Mouse (Mus musculus) intestine, embryonic 14.5 days (tissue): Measurements from ENCODE around the gene Atp9a. TPM values are rescaled to one million over a fixed set of nuclear protein-coding genes. Genes with fewer than 3 reads are reported as not detected.
A peak's percentile ranks its signal among the peaks of the same experiment; 100 is the strongest.

Experiments used
- ATAC-seq: fragments of 200-750 bp; cut with Nextera tagmentation; replicated peaks from 2 replicates; pipeline ENCODE4 v1.8.0; 2017; ENCODE audit warnings: low read depth, moderate number of reproducible peaks, moderate TSS enrichment, moderate library complexity; ENCODE audit not compliant: low FRiP score, low TSS enrichment
- DNase-seq: peaks from one replicate; pipeline ENCODE4 v3.0.0-alpha.2; 2018; ENCODE audit warnings: low spot score
- H3K27ac ChIP-seq: fragments of 300-500 bp; sonication (generic); 2 replicates; pipeline ENCODE4 v1.5.1; 2014; ENCODE audit warnings: low read depth, mild to moderate bottlenecking, control low read depth
- H3K27me3 ChIP-seq: fragments of 300-500 bp; sonication (generic); replicated peaks from 2 replicates; pipeline ENCODE4 v1.6.1; 2014; ENCODE audit warnings: low read length, control low read depth; ENCODE audit not compliant: control insufficient read depth, insufficient read depth
- H3K36me3 ChIP-seq: fragments of 300-500 bp; sonication (generic); 2 replicates; pipeline ENCODE4 v1.6.1; 2014; ENCODE audit warnings: low read length, control low read depth; ENCODE audit not compliant: control insufficient read depth, insufficient read depth
- H3K4me1 ChIP-seq: fragments of 300-500 bp; sonication (generic); replicated peaks from 2 replicates; pipeline ENCODE4 v1.6.1; 2014; ENCODE audit warnings: low read length, control low read depth, mixed read lengths; ENCODE audit not compliant: control insufficient read depth, insufficient read depth
- H3K4me2 ChIP-seq: fragments of 300-500 bp; sonication (generic); 2 replicates; pipeline ENCODE4 v1.6.1; 2014; ENCODE audit warnings: low read length
- H3K4me3 ChIP-seq: fragments of 300-500 bp; sonication (generic); 2 replicates; pipeline ENCODE4 v1.5.1; 2014; ENCODE audit warnings: low read depth, low read length, control low read depth, mixed read lengths
- H3K9ac ChIP-seq: fragments of 300-500 bp; sonication (generic); 2 replicates; pipeline ENCODE4 v1.6.1; 2014; ENCODE audit warnings: mild to moderate bottlenecking, low read length
- H3K9me3 ChIP-seq: fragments of 300-500 bp; sonication (generic); 2 replicates; pipeline ENCODE4 v1.6.1; 2016; ENCODE audit warnings: low read length, control low read depth; ENCODE audit not compliant: control insufficient read depth
- WGBS: fragments of 180-500 bp; shearing (Covaris S2); extraction: QIAGEN DNeasy Blood & Tissue Kit; methylation state at CpG from one replicate; pipeline ENCODE4 v1.1.7; 2014; 5-methylcytosine and 5-hydroxymethylcytosine counted together
- polyA plus RNA-seq: library from polyadenylated mRNA; unstranded; fragments of >200 nt; fragmentation: Nextera tagmentation; extraction: Ambion mirVana; gene quantifications from 2 replicates; pipeline ENCODE4 v1.2.1, GENCODE M21; 2014

Gene Atp9a
- polyA plus RNA-seq, result 15.6 and 15.9 TPM in 2 replicates

DNA sequence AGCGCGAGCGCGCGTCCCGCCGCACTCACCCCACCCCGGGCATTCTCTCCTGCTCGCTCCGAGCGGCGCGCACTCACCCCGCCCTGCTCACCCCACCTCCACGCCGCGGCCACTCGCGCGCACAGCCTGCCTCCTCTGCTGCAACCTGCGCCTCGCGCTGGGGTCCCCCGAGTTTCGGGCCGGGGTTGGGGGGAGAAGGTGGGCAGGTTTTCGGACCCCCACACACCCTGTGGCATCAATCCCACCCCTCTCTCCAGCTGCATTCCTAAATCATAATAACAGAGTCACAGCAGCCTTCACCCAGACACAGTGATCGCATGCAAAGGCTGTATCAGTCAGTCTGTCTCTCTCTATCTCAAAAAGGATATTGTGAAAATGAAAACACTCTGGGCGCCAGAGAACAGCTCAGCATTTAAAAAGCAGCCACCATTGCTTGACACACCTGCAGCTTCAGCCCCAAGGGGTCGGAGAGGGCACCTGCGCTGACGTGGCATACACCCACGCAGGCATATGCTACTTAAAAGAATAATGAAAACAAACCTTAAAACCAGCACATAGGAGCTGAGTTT, at the start of gene Atp9a:
Atp9a (minus strand) TSS at position 351 of the 569 bp plus-strand sequence.
- Histone ChIP-seq H3K9me3 (no peaks in the 10 kb centered on the region; the same call in 1 of the 2 replicates), H3K4me2 (peak within 1 kb of the TSS; percentile 63), H3K27ac (peak within 1 kb of the TSS; percentile 77), H3K27me3 (no peaks in the 10 kb centered on the region), H3K36me3 (no peaks in the 10 kb centered on the region), H3K9ac (peak within 1 kb of the TSS; percentile 75), H3K4me3 (peak within 1 kb of the TSS; percentile 74), H3K4me1 (no peaks in the 10 kb centered on the region)
- peak; percentile 63 for ATAC-seq
- peak; percentile 86 for DNase-seq
- WGBS, result 5% methylated on average over 30 of the region's 33 CpGs

DNA sequence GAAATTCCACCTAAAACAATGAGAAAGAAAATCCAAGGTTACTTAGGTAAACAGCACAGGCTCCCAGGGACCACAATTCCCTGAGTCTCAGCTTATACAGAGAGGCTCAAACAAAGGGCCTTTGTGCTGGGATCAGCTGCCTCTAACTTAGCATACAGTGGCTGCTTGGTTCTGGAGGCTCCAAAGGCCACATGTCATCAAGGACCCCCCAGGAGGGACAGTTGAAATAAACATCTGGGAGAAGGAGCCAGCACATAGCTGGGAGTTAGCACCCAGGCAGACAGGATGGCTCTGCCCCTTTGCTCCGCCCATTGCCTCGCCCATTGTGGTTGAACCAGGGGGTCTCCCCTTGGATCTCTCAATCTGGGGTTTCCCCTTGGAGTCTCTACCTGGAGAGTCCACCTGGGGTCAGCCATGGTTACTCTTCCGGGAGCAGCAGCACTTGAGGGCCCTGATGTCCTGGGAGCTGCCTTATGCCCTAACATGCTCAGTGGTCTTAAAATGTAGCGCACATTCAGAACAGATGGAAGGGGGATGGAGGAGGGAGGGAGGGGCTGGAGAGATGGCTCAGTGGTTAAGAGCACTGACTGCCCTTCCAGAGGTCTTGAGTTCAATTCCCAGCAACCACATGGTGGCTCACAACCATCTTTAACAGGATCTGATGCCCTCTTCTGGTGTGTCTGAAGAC, 49.0 kb upstream of the Atp9a start:
- DNase-seq (no peak), ATAC-seq (0 out of 2 replicates have a peak, but pooled peaks have one; percentile 60)
- Histone ChIP-seq H3K27ac (0 out of 2 replicates have a peak overlapping the region, but pooled peaks have one; percentile 22), H3K4me2 (no peak overlapping the region), H3K4me3 (no peak overlapping the region), H3K36me3 (no peaks in the 10 kb centered on the region), H3K9ac (no peak overlapping the region), H3K27me3 (no peaks in the 10 kb centered on the region), H3K4me1 (no peaks in the 10 kb centered on the region), H3K9me3 (no peaks in the 10 kb centered on the region)
- WGBS, result 71% methylated on average over 4 of the region's 4 CpGs

DNA sequence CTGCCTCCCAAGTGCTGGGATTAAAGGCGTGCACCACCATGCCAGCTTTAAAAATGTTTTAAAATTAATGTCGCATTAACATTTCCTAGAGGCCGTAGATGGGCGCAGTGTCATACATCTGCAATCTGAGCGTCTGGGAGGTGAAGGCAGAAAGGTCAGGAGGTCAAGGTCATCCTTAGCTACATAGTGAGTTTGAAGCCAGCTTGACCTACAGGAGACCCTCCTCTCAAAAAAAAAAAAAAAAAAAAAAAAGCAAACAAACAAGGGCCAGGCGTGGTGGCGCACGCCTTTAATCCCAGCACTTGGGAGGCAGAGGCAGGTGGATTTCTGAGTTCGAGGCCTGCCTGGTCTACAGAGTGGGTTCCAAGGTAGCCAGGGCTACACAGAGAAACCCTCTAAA, 44.0 kb upstream of the Atp9a start:
- Histone ChIP-seq H3K27me3 (no peaks in the 10 kb centered on the region), H3K4me2 (no peak overlapping the region), H3K9ac (no peak overlapping the region), H3K27ac (no peak overlapping the region), H3K36me3 (no peaks in the 10 kb centered on the region), H3K9me3 (no peaks in the 10 kb centered on the region), H3K4me3 (no peak overlapping the region), H3K4me1 (no peaks in the 10 kb centered on the region)
- 91% methylated on average over 8 of the region's 9 CpGs for WGBS
- DNase-seq (no peak), ATAC-seq (no peak)

DNA sequence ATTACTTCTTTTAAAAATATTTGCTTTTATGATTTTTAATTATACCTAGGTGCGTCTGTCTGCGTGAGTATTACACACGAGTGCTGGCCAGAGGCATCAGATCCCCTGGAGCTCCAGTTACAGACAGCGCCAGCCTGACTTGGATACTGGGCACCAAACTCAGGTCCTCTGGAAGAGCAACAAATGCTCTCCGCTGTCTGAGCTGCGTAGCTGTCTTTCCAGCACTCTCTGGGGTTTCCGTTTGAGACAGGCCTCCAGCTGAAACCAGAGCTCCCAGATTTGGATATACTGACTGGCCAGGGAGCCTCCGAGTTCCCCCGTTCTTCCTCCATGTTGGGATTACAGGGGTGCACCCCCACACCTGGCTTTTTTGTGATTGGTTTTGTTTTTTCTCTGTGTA, 38.4 kb upstream of the Atp9a start:
- H3K4me2 ChIP-seq, result no peak overlapping the region
- no peak overlapping the region for H3K9ac ChIP-seq
- ATAC-seq (no peak), DNase-seq (no peak)
- peaks cover 9% of the 10 kb centered on the region for H3K4me1 ChIP-seq
- H3K9me3 ChIP-seq, result no peaks in the 10 kb centered on the region
- no peaks in the 10 kb centered on the region for H3K36me3 ChIP-seq
- no peaks in the 10 kb centered on the region for H3K27me3 ChIP-seq
- H3K4me3 ChIP-seq, result no peak overlapping the region
- H3K27ac ChIP-seq, result peak overlapping the region; percentile 1; the same call in 1 of the 2 replicates
- WGBS, result 43% methylated on average over 9 of the region's 9 CpGs

DNA sequence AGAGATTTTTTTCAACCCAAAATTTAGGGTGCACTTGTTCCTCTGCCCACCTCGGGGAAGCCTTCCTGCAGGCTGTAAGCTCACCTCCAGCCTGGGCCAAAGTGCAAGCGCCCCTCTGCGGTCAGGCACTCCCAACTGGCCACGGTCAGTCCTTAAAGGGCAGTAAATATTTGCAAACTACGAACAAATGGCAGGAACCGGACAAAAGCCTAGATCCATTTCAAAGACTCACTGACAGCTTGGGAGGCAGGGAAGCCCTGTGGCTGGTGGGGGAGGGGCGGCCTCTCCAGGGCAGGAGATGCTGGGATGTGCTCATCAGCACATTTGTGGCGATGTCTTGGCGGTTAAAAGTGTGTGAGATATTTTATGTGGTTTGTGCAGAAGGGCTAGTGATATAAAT, 37.8 kb upstream of the Atp9a start:
- H3K9ac ChIP-seq, result no peak overlapping the region
- WGBS, result 17% methylated on average over 9 of the region's 9 CpGs
- ATAC-seq (no peak), DNase-seq (no peak)
- peak overlapping the region; percentile 1; the same call in 1 of the 2 replicates for H3K27ac ChIP-seq
- H3K9me3 ChIP-seq, result no peaks in the 10 kb centered on the region
- H3K27me3 ChIP-seq, result no peaks in the 10 kb centered on the region
- H3K4me1 ChIP-seq, result peaks cover 9% of the 10 kb centered on the region
- H3K4me3 ChIP-seq, result no peak overlapping the region
- H3K36me3 ChIP-seq, result no peaks in the 10 kb centered on the region
- H3K4me2 ChIP-seq, result no peak overlapping the region

DNA sequence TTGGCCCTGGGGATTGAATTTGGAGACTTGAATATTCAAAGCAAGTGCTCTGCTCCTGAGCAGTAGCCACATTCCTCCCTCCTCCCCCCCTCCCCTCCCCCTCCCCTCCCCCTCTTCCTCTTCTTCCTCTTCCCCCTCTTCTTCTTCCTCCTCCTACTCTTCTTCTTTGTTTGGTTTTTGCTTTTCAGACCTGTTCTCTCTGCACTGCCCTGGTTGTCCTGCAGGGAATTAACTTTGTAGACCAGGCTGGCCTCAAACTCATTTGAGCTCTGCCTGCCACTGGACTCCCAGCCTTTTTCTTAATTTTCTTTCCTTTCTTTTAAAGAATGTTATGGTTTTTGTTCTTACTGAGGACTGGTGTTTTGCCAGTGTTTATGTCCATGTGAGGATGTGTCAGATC, 35.3 kb upstream of the Atp9a start:
- Histone ChIP-seq H3K36me3 (no peaks in the 10 kb centered on the region), H3K9ac (no peak overlapping the region), H3K4me3 (no peak overlapping the region), H3K4me1 (peaks cover 9% of the 10 kb centered on the region), H3K4me2 (no peak overlapping the region), H3K27me3 (no peaks in the 10 kb centered on the region), H3K9me3 (no peaks in the 10 kb centered on the region), H3K27ac (no peak overlapping the region)
- DNase-seq, result no peak
- ATAC-seq, result no peak

DNA sequence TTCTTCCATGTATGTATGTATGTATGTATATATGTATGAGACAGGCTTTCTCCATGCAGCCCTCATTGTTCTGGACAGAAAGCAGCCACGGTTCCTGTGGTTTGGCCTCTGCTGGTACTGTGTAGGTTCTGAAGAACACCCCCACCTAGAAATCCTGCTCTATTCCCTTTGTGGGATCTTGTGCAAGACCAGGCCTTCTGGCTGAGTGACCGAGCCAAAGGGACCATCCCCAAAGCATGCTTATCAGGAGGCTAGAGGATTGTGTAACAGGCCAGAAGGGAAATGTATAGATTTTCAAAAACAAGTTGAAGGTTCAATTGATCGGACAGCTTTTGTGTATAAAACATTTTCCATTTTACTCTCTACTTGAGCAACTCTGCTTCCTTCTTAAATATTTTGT, 34.0 kb upstream of the Atp9a start:
- Histone ChIP-seq H3K4me2 (no peak overlapping the region), H3K27ac (no peak overlapping the region), H3K36me3 (no peaks in the 10 kb centered on the region), H3K27me3 (no peaks in the 10 kb centered on the region), H3K9ac (no peak overlapping the region), H3K4me3 (no peak overlapping the region), H3K4me1 (peaks cover 9% of the 10 kb centered on the region), H3K9me3 (no peaks in the 10 kb centered on the region)
- no peak for DNase-seq
- ATAC-seq, result no peak
- 82% methylated on average over 3 of the region's 3 CpGs for WGBS

DNA sequence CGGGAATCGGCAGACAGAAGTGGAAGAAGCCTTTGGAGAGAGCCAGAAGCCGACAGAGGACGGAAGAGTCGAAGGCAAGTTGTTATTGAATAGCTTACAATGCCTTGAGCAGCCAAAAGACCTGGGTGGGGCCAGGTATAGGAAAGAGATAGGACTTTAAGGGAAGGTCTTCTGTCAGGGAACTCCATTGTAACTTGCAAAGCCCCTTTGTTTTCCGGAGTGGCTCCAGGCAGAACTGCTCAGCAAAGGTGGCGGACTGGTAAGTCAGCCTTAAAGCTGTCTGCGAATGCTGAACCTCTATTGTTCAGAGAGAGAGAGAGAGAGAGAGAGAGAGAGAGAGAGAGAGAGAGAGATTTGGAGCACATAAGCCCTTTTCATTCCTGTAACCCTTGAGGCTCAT, 27.1 kb upstream of the Atp9a start:
- H3K4me3 ChIP-seq, result no peak overlapping the region
- H3K4me2 ChIP-seq, result no peak overlapping the region
- H3K9ac ChIP-seq, result no peak overlapping the region
- H3K36me3 ChIP-seq, result no peaks in the 10 kb centered on the region
- no peak overlapping the region for H3K27ac ChIP-seq
- ATAC-seq (no peak), DNase-seq (no peak)
- no peaks in the 10 kb centered on the region for H3K9me3 ChIP-seq
- peaks cover 4% of the 10 kb centered on the region for H3K4me1 ChIP-seq
- WGBS, result 58% methylated on average over 8 of the region's 8 CpGs
- H3K27me3 ChIP-seq, result peaks cover 7% of the 10 kb centered on the region; the same call in 1 of the 2 replicates

DNA sequence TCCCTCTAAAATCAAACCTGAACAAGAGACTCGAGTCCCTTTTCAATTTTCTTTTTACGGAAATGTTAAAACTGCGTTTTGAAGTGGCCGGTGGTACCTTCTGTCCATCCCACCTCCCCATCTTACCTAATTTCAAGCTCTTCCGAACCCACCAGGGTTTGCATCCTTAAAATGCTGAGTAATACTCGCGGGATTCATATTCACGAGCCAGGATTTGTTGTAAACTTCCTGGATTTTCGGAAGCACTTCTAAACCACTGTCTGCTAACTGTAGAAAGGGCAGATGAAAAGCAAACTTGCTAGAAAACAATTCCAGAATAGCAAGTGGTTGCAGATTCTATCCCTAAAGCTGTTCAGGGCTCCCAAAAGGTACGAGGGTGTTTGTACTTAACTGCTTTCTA, 25.4 kb upstream of the Atp9a start, which contains the start of gene Sall4:
Sall4 (minus strand) TSS at position 362 of the 400 bp plus-strand sequence.
- Histone ChIP-seq H3K4me2 (peak within 1 kb of the TSS; percentile 90), H3K9ac (peak within 1 kb of the TSS; percentile 65), H3K36me3 (no peaks in the 10 kb centered on the region), H3K4me1 (peaks cover 10% of the 10 kb centered on the region), H3K9me3 (no peaks in the 10 kb centered on the region), H3K27ac (peak within 1 kb of the TSS; percentile 77), H3K4me3 (peak within 1 kb of the TSS; percentile 66), H3K27me3 (peaks cover 9% of the 10 kb centered on the region; the same call in 1 of the 2 replicates)
- ATAC-seq (no peak), DNase-seq (no peak)
- 10% methylated on average over 10 of the region's 10 CpGs for WGBS
